Comparison of ENCODE assay signal across 21 mouse cellular contexts in the genomic region with DNA sequence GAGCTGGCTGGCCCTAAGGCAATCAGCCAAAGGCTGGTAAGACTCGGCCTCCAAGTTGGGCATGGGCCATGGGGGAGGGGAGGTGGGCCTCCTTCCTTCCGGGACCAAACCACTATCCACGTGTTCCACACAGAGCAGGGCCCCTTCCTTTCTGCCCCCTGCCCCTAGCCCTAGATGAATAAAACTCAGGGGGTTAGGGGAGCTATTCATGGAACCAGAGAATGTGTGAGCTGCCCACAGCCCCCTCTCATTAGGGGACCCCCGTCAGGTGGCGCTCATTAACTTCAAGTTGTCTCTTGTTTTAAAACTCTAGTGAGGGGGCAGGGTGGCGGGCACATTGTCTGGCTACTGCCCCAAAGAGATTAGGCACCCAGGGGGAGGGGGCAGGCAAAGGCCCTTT. TPM values are rescaled to one million over a fixed set of nuclear protein-coding genes. Genes with fewer than 3 reads are reported as not detected.
A peak's percentile ranks its signal among the peaks of the same experiment; 100 is the strongest.
DNase-seq lines count a peak whose midpoint lies in the region; ATAC-seq lines count a peak whose summit lies in the region.
"Had no signal": no experiment of that assay in that cellular context is flagged by ENCODE, and none has a peak within 500 bp of the region (broad histone marks: within the 10 kb centered on the region; RNA-seq: fewer than 3 reads in every experiment).

No protein-coding gene starts in this region.

- H3K27me3 ChIP-seq in forebrain, embryonic 12.5 days = peaks cover 97% of the 10 kb centered on the region
- H3K27me3 ChIP-seq in forebrain, embryonic 16.5 days (replicated peaks; ENCODE audit: control insufficient read depth, insufficient read depth, low read length) = peaks cover 50% of the 10 kb centered on the region
- peaks cover 96% of the 10 kb centered on the region for H3K27me3 ChIP-seq in hindbrain, embryonic 10.5 days (ENCODE audit: insufficient read depth, poor library complexity, severe bottlenecking)
- peaks cover 26% of the 10 kb centered on the region for H3K27me3 ChIP-seq in hindbrain, embryonic 11.5 days (ENCODE audit: control insufficient read depth, insufficient read depth, low read length)
- peaks cover 97% of the 10 kb centered on the region for H3K27me3 ChIP-seq in embryonic facial prominence, embryonic 10.5 days (replicated peaks; ENCODE audit: low read depth, poor library complexity, severe bottlenecking)
- H3K27me3 ChIP-seq: Patski had no signal

- H3K36me3 ChIP-seq in forebrain, embryonic 12.5 days (replicated peaks) = no peaks in the 10 kb centered on the region
- no peaks in the 10 kb centered on the region for H3K36me3 ChIP-seq in forebrain, embryonic 16.5 days (ENCODE audit: control insufficient read depth, insufficient read depth)
- no peaks in the 10 kb centered on the region for H3K36me3 ChIP-seq in hindbrain, embryonic 10.5 days
- H3K36me3 ChIP-seq in hindbrain, embryonic 11.5 days (ENCODE audit: control insufficient read depth, insufficient read depth, low read length) = no peaks in the 10 kb centered on the region
- H3K36me3 ChIP-seq in embryonic facial prominence, embryonic 10.5 days (replicated peaks) = no peaks in the 10 kb centered on the region
- H3K36me3 ChIP-seq: heart, embryonic 15.5 days; hindbrain, embryonic 12.5 days had no signal

- no peak overlapping the region for H3K9ac ChIP-seq in forebrain, embryonic 12.5 days
- no peak overlapping the region for H3K9ac ChIP-seq in forebrain, embryonic 16.5 days (replicated peaks; ENCODE audit: low read depth, low read length)
- no peak overlapping the region for H3K9ac ChIP-seq in hindbrain, embryonic 11.5 days (ENCODE audit: low read depth, low read length)
- H3K9ac ChIP-seq: heart, embryonic 15.5 days; hindbrain, embryonic 12.5 days had no signal

- DNase-seq in hindbrain, embryonic 10.5 days (ENCODE audit: low spot score) = peak; percentile 3
- DNase-seq in hindbrain, embryonic 11.5 days (ENCODE audit: low spot score) = no peak
- DNase-seq in embryonic facial prominence, embryonic 10.5 days (ENCODE audit: low spot score) = no peak
- peak; percentile 54 for DNase-seq in retina, embryonic 14.5 days (ENCODE audit: low spot score)
- DNase-seq in kidney, adult 8-10 months = no peak
- DNase-seq: adrenal gland, postnatal 14 days; cerebellum, adult 18-20 months; cerebellum, adult 9-11 months; cerebellum, postnatal 36 days; gastrocnemius, adult 2 months; gastrocnemius, postnatal 25 days; heart, postnatal 14 days had no signal

- no peaks in the 10 kb centered on the region for H3K9me3 ChIP-seq in forebrain, embryonic 12.5 days
- H3K9me3 ChIP-seq in forebrain, embryonic 16.5 days (ENCODE audit: control insufficient read depth, low read length) = no peaks in the 10 kb centered on the region
- H3K9me3 ChIP-seq in hindbrain, embryonic 10.5 days = no peaks in the 10 kb centered on the region
- no peaks in the 10 kb centered on the region for H3K9me3 ChIP-seq in hindbrain, embryonic 11.5 days (ENCODE audit: control insufficient read depth, low read length)
- no peaks in the 10 kb centered on the region for H3K9me3 ChIP-seq in embryonic facial prominence, embryonic 10.5 days
- H3K9me3 ChIP-seq: heart, embryonic 15.5 days; hindbrain, embryonic 12.5 days had no signal

- 2% methylated on average over 6 of the region's 6 CpGs for WGBS in forebrain, embryonic 12.5 days
- 6% methylated on average over 6 of the region's 6 CpGs for WGBS in forebrain, embryonic 16.5 days
- WGBS in hindbrain, embryonic 10.5 days = 14% methylated on average over 6 of the region's 6 CpGs
- WGBS in hindbrain, embryonic 11.5 days = 17% methylated on average over 6 of the region's 6 CpGs
- WGBS in embryonic facial prominence, embryonic 10.5 days = 15% methylated on average over 6 of the region's 6 CpGs

- peaks cover 20% of the 10 kb centered on the region for H3K4me1 ChIP-seq in forebrain, embryonic 12.5 days
- peaks cover 16% of the 10 kb centered on the region for H3K4me1 ChIP-seq in forebrain, embryonic 16.5 days (replicated peaks; ENCODE audit: control insufficient read depth, insufficient read depth, low read length)
- H3K4me1 ChIP-seq in hindbrain, embryonic 10.5 days (replicated peaks) = peaks cover 59% of the 10 kb centered on the region
- H3K4me1 ChIP-seq in hindbrain, embryonic 11.5 days (replicated peaks; ENCODE audit: control insufficient read depth, insufficient read depth, low read length) = 0 out of 2 replicates have a peak, but pooled peaks cover 3% of the 10 kb centered on the region
- H3K4me1 ChIP-seq in embryonic facial prominence, embryonic 10.5 days = peaks cover 64% of the 10 kb centered on the region

- no peak overlapping the region for H3K27ac ChIP-seq in forebrain, embryonic 12.5 days
- no peak overlapping the region for H3K27ac ChIP-seq in forebrain, embryonic 16.5 days (ENCODE audit: low read length)
- H3K27ac ChIP-seq in hindbrain, embryonic 10.5 days = peak overlapping the region; percentile 51; the same call in 1 of the 2 replicates
- no peak overlapping the region for H3K27ac ChIP-seq in hindbrain, embryonic 11.5 days (ENCODE audit: low read depth, low read length)
- H3K27ac ChIP-seq in embryonic facial prominence, embryonic 10.5 days (replicated peaks) = peak overlapping the region; percentile 15; the same call in 1 of the 2 replicates
- H3K27ac ChIP-seq: gastrocnemius, adult 2 months; heart, embryonic 15.5 days; hindbrain, embryonic 12.5 days had no signal

- peak; percentile 30; the same call in 1 of the 2 replicates for ATAC-seq in forebrain, embryonic 12.5 days (ENCODE audit: low FRiP score)
- no peak for ATAC-seq in forebrain, embryonic 16.5 days
- ATAC-seq in hindbrain, embryonic 11.5 days (ENCODE audit: low FRiP score) = no peak
- ATAC-seq: activated CD4-positive, CD25-positive, alpha-beta regulatory T cell, adult 4 months; hindbrain, embryonic 16.5 days; inflammation-experienced regulatory T-cells, adult 6 months; intestine, postnatal 0 days; Patski had no signal

- no peak overlapping the region for H3K4me3 ChIP-seq in forebrain, embryonic 12.5 days (replicated peaks)
- no peak overlapping the region for H3K4me3 ChIP-seq in forebrain, embryonic 16.5 days (replicated peaks; ENCODE audit: low read length)
- no peak overlapping the region for H3K4me3 ChIP-seq in hindbrain, embryonic 10.5 days
- H3K4me3 ChIP-seq in hindbrain, embryonic 11.5 days (ENCODE audit: low read depth, low read length) = no peak overlapping the region
- H3K4me3 ChIP-seq in embryonic facial prominence, embryonic 10.5 days = no peak overlapping the region
- H3K4me3 ChIP-seq: gastrocnemius, adult 2 months; heart, embryonic 15.5 days; hindbrain, embryonic 12.5 days had no signal

- H3K4me2 ChIP-seq in forebrain, embryonic 12.5 days = no peak overlapping the region
- no peak overlapping the region for H3K4me2 ChIP-seq in forebrain, embryonic 16.5 days (ENCODE audit: low read length)
- H3K4me2 ChIP-seq in hindbrain, embryonic 11.5 days (replicated peaks; ENCODE audit: low read depth, low read length) = no peak overlapping the region
- H3K4me2 ChIP-seq: heart, embryonic 15.5 days; hindbrain, embryonic 12.5 days had no signal

RNA-seq across cellular contexts. Expression of a gene that starts 41.4 kb away (rescaled TPM):
- polyA plus RNA-seq in forebrain, embryonic 12.5 days (2016; fragmentation: Nextera tagmentation; extraction: Ambion mirVana) = 48.7 and 53.3 TPM in 2 replicates
- 32.2 and 38.8 TPM in 2 replicates for polyA plus RNA-seq in forebrain, embryonic 16.5 days (2015; fragmentation: Nextera tagmentation; extraction: Ambion mirVana)
- 28.1 and 39.3 TPM in 2 replicates for polyA plus RNA-seq in hindbrain, embryonic 10.5 days (2016; fragmentation: Nextera tagmentation; extraction: Ambion mirVana)
- polyA plus RNA-seq in hindbrain, embryonic 11.5 days (2014; fragmentation: Nextera tagmentation; extraction: Ambion mirVana) = 41.4 and 44.7 TPM in 2 replicates
- polyA plus RNA-seq in embryonic facial prominence, embryonic 10.5 days (2016; fragmentation: Nextera tagmentation; extraction: Ambion mirVana) = 56.3 and 57.8 TPM in 2 replicates

Comparison
In these comparisons a context has a peak if more than half of its experiments do, and no peak if none do; other contexts are left out.
1. H3K27ac ChIP-seq: peak in hindbrain, embryonic 10.5 days (single experiment) and embryonic facial prominence, embryonic 10.5 days (single experiment); none in forebrain, embryonic 12.5 days (single experiment), forebrain, embryonic 16.5 days (single experiment) and hindbrain, embryonic 11.5 days (single experiment).
2. DNase-seq: peak in hindbrain, embryonic 10.5 days (single experiment) and retina, embryonic 14.5 days (single experiment); none in hindbrain, embryonic 11.5 days (single experiment), embryonic facial prominence, embryonic 10.5 days (single experiment) and kidney, adult 8-10 months (0 of 2).